Comparison of ENCODE assay signal across 8 mouse cellular contexts in genomic region chr10:7726501-7726812, GRCm38 (mm10). TPM values are rescaled to one million over a fixed set of nuclear protein-coding genes. Genes with fewer than 3 reads are reported as not detected.
DNase-seq lines count a peak whose midpoint lies in the region; ATAC-seq and TF ChIP-seq lines count a peak whose summit lies in the region.

No protein-coding gene starts in this region.

- in situ Hi-C loops in ES-E14 (cut with MboI; ENCODE audit: low sequenced_read_pairs in 2 of 2, unreplicated experiment in 2 of 2) = no loop called here

- no peak for ATAC-seq in heart, embryonic 12.5 days (ENCODE audit: insufficient number of reproducible peaks, low FRiP score)
- ATAC-seq in forebrain, embryonic 16.5 days = no peak

- WGBS in heart, embryonic 12.5 days = 0% methylated on average over 8 of the region's 8 CpGs
- WGBS in forebrain, embryonic 16.5 days = 0% methylated on average over 8 of the region's 8 CpGs
- WGBS in macrophage (ENCODE audit: missing documents) = 1% methylated on average over 8 of the region's 8 CpGs

- intact Hi-C loops in heart, postnatal 14 days (cut with DNase I) = no loop called here

- H3K27ac ChIP-seq in heart, embryonic 12.5 days (ENCODE audit: poor library complexity, severe bottlenecking) = no peak overlapping the region
- H3K27ac ChIP-seq in ES-E14 (ENCODE audit: insufficient read depth, low read depth, low read length, poor library complexity, severe bottlenecking) (no peak overlapping the region), macrophage (peak overlapping the region; percentile 68)
- peak overlapping the region; percentile 71; the same call in 1 of the 2 replicates for H3K27ac ChIP-seq in forebrain, embryonic 16.5 days (ENCODE audit: low read length)

- no peak for DNase-seq in heart, postnatal 14 days
- DNase-seq in ES-E14 (ENCODE audit: low read depth, low spot score) = no peak
- DNase-seq in spleen, adult 12 weeks (ENCODE audit: low spot score) = no peak
- no peak for DNase-seq in layer of hippocampus, adult 9-10 months (ENCODE audit: low spot score)
- no peak for DNase-seq in lung, adult 18-20 months

- H3K9me3 ChIP-seq in heart, embryonic 12.5 days (replicated peaks) = no peaks in the 10 kb centered on the region
- no peaks in the 10 kb centered on the region for H3K9me3 ChIP-seq in ES-E14 (ENCODE audit: control insufficient read depth, insufficient read depth, low read depth, low read length)
- no peaks in the 10 kb centered on the region for H3K9me3 ChIP-seq in forebrain, embryonic 16.5 days (ENCODE audit: control insufficient read depth, low read length)

- peak overlapping the region; percentile 71 for H3K4me3 ChIP-seq in heart, embryonic 12.5 days
- H3K4me3 ChIP-seq in ES-E14 (ENCODE audit: insufficient read depth in 1 of 2, low read depth in 1 of 2, low read length in 2 of 2, poor library complexity in 1 of 2, severe bottlenecking in 1 of 2) (peak overlapping the region; percentile 84 to 93), macrophage (ENCODE audit: inconsistent target) (peak overlapping the region; percentile 99)
- H3K4me3 ChIP-seq in forebrain, embryonic 16.5 days (replicated peaks; ENCODE audit: low read length) = peak overlapping the region; percentile 81

- H3K4me1 ChIP-seq in heart, embryonic 12.5 days (replicated peaks) = peaks cover 9% of the 10 kb centered on the region
- H3K4me1 ChIP-seq in ES-E14 (ENCODE audit: control insufficient read depth in 2 of 2, insufficient read depth in 2 of 2, low read length in 2 of 2, poor library complexity in 1 of 2) = peaks cover 0 to 3% of the 10 kb centered on the region in 2 experiments; a peak in 2 of 4 replicates
- peaks cover 15% of the 10 kb centered on the region for H3K4me1 ChIP-seq in forebrain, embryonic 16.5 days (replicated peaks; ENCODE audit: control insufficient read depth, insufficient read depth, low read length)

- peak overlapping the region; percentile 87 for H3K9ac ChIP-seq in heart, embryonic 12.5 days
- peak overlapping the region; percentile 92 for H3K9ac ChIP-seq in ES-E14 (ENCODE audit: insufficient read depth, low read depth, low read length, poor library complexity, severe bottlenecking)
- H3K9ac ChIP-seq in forebrain, embryonic 16.5 days (replicated peaks; ENCODE audit: low read depth, low read length) = peak overlapping the region; percentile 73

- H3K4me2 ChIP-seq in heart, embryonic 12.5 days = peak overlapping the region; percentile 95
- peak overlapping the region; percentile 92 for H3K4me2 ChIP-seq in forebrain, embryonic 16.5 days (ENCODE audit: low read length)

- H3K27me3 ChIP-seq in heart, embryonic 12.5 days (replicated peaks) = no peaks in the 10 kb centered on the region
- no peaks in the 10 kb centered on the region for H3K27me3 ChIP-seq in forebrain, embryonic 16.5 days (replicated peaks; ENCODE audit: control insufficient read depth, insufficient read depth, low read length)

- no peaks in the 10 kb centered on the region for H3K36me3 ChIP-seq in heart, embryonic 12.5 days
- H3K36me3 ChIP-seq in ES-E14 (ENCODE audit: control insufficient read depth, insufficient read depth, low read length, poor library complexity, severe bottlenecking) = no peaks in the 10 kb centered on the region
- no peaks in the 10 kb centered on the region for H3K36me3 ChIP-seq in forebrain, embryonic 16.5 days (ENCODE audit: control insufficient read depth, insufficient read depth)
- H3K36me3 ChIP-seq in macrophage (ENCODE audit: inconsistent target) = no peaks in the 10 kb centered on the region

- peaks cover 54% of the 10 kb centered on the region for H3K79me2 ChIP-seq in macrophage (ENCODE audit: inconsistent target)

TF ChIP-seq in ES-E14, 5 proteins besides CTCF, POLR2A, EP300 and RAD21:
- TF ChIP-seq CHD2 (IDR thresholded peaks at IDR 0.05; ENCODE audit: low read depth, low read length) = no peak
- no peak for TF ChIP-seq HCFC1 (IDR thresholded peaks at IDR 0.05; ENCODE audit: borderline replicate concordance, insufficient read depth, low read length)
- no peak for TF ChIP-seq ZNF384 (IDR thresholded peaks at IDR 0.05; ENCODE audit: low read depth, low read length)
- no peak for TF ChIP-seq MAFK (IDR thresholded peaks at IDR 0.05; ENCODE audit: insufficient read depth, low read depth, low read length)
- TF ChIP-seq ZC3H11A (IDR thresholded peaks at IDR 0.05; ENCODE audit: borderline replicate concordance, low read depth, low read length) = no peak

RNA-seq across cellular contexts. Expression of gene Katna1, which starts 0.7 kb away (rescaled TPM):
- 33.4 and 37.0 TPM in 2 replicates for polyA plus RNA-seq in heart, embryonic 12.5 days (2016; fragmentation: Nextera tagmentation; extraction: Ambion mirVana)
- total RNA-seq in heart, postnatal 14 days (2021) = 10 to 100 TPM; 14.7 TPM
- 36.6 and 44.0 TPM in 2 replicates for total RNA-seq in ES-E14 (2012; rRNA removed)
- 39.8 and 45.2 TPM in 2 replicates for polyA plus RNA-seq in forebrain, embryonic 16.5 days (2015; fragmentation: Nextera tagmentation; extraction: Ambion mirVana)
- 100 to 1,000 TPM in 14 of 26 experiments, 10 to 100 TPM in 12; 59.1 to 224 (median 102) TPM for total RNA-seq in macrophage (2018; cell fraction: chromatin; rRNA removed)
- 10 to 100 TPM; 25.2 to 54.0 (median 35.5) TPM for total RNA-seq in macrophage (2018; cell fraction: cytosol; rRNA removed)
- total RNA-seq in macrophage (2018; cell fraction: nucleus; rRNA removed) = 100 to 1,000 TPM in 6 of 26 experiments, 10 to 100 TPM in 20; 40.8 to 299 (median 71.2) TPM
- 26.3 to 32.2 TPM (median 29.9 TPM) in 3 replicates for polyA plus RNA-seq in macrophage (2018)

RNA-seq across cellular contexts. Expression of gene Lats1, which starts 45.4 kb away (rescaled TPM):
- 5.5 and 5.8 TPM in 2 replicates for polyA plus RNA-seq in heart, embryonic 12.5 days (2016; fragmentation: Nextera tagmentation; extraction: Ambion mirVana)
- total RNA-seq in heart, postnatal 14 days (2021) = 10 to 100 TPM; 16.9 to 17.2 TPM
- total RNA-seq in ES-E14 (2012; rRNA removed) = 6.0 and 6.3 TPM in 2 replicates
- polyA plus RNA-seq in forebrain, embryonic 16.5 days (2015; fragmentation: Nextera tagmentation; extraction: Ambion mirVana) = 11.2 and 13.0 TPM in 2 replicates
- total RNA-seq in macrophage (2018; cell fraction: chromatin; rRNA removed) = 10 to 100 TPM; 43.0 to 72.6 (median 57.6) TPM
- 10 to 100 TPM; 26.4 to 36.3 (median 29.8) TPM for total RNA-seq in macrophage (2018; cell fraction: cytosol; rRNA removed)
- total RNA-seq in macrophage (2018; cell fraction: nucleus; rRNA removed) = 10 to 100 TPM; 39.2 to 80.1 (median 52.5) TPM
- polyA plus RNA-seq in macrophage (2018) = 12.6 to 14.5 TPM (median 13.7 TPM) in 3 replicates

RNA-seq across cellular contexts. Expression of gene Pcmt1, which starts 45.5 kb away (rescaled TPM):
- 131 and 134 TPM in 2 replicates for polyA plus RNA-seq in heart, embryonic 12.5 days (2016; fragmentation: Nextera tagmentation; extraction: Ambion mirVana)
- total RNA-seq in heart, postnatal 14 days (2021) = 100 to 1,000 TPM in 1 of 2 experiments, 10 to 100 TPM in 1; 98.7 to 106 TPM
- total RNA-seq in ES-E14 (2012; rRNA removed) = 112 and 118 TPM in 2 replicates
- 170 and 173 TPM in 2 replicates for polyA plus RNA-seq in forebrain, embryonic 16.5 days (2015; fragmentation: Nextera tagmentation; extraction: Ambion mirVana)
- 10 to 100 TPM; 19.5 to 85.0 (median 40.0) TPM for total RNA-seq in macrophage (2018; cell fraction: chromatin; rRNA removed)
- total RNA-seq in macrophage (2018; cell fraction: cytosol; rRNA removed) = 10 to 100 TPM; 32.5 to 58.6 (median 45.1) TPM
- 100 to 1,000 TPM in 1 of 26 experiments, 10 to 100 TPM in 25; 27.9 to 115 (median 47.1) TPM for total RNA-seq in macrophage (2018; cell fraction: nucleus; rRNA removed)
- 35.0 to 67.7 TPM (median 47.9 TPM) in 3 replicates for polyA plus RNA-seq in macrophage (2018)

RNA-seq across cellular contexts. Expression of gene Nup43, which starts 59.2 kb away (rescaled TPM):
- polyA plus RNA-seq in heart, embryonic 12.5 days (2016; fragmentation: Nextera tagmentation; extraction: Ambion mirVana) = 34.5 and 39.7 TPM in 2 replicates
- 1 to 10 TPM; 4.8 to 5.5 TPM for total RNA-seq in heart, postnatal 14 days (2021)
- 58.6 and 81.1 TPM in 2 replicates for total RNA-seq in ES-E14 (2012; rRNA removed)
- polyA plus RNA-seq in forebrain, embryonic 16.5 days (2015; fragmentation: Nextera tagmentation; extraction: Ambion mirVana) = 37.0 and 38.7 TPM in 2 replicates
- total RNA-seq in macrophage (2018; cell fraction: chromatin; rRNA removed) = 1 to 10 TPM in 18 of 26 experiments, under 1 TPM in 6, not detected in 2; 0.53 to 7.3 (median 2.1) TPM
- total RNA-seq in macrophage (2018; cell fraction: cytosol; rRNA removed) = 1 to 10 TPM; 1.8 to 6.9 (median 4.9) TPM
- total RNA-seq in macrophage (2018; cell fraction: nucleus; rRNA removed) = 10 to 100 TPM in 1 of 26 experiments, 1 to 10 TPM in 19, under 1 TPM in 4, not detected in 2; 0.60 to 14.9 (median 1.7) TPM
- polyA plus RNA-seq in macrophage (2018) = 4.6 to 21.2 TPM (median 6.0 TPM) in 3 replicates

Comparison
In these comparisons a context has a peak if more than half of its experiments do, and no peak if none do; other contexts are left out.
1. H3K27ac ChIP-seq: peak in forebrain, embryonic 16.5 days (single experiment) and macrophage (single experiment); none in heart, embryonic 12.5 days (single experiment) and ES-E14 (single experiment).
2. Peak in every context shown above with its lines, with median percentiles within 50 percentile points of each other: H3K4me3 ChIP-seq and H3K9ac ChIP-seq.